Mouse (Mus musculus) cerebellum, adult 11 months (tissue): Measurements from ENCODE around the gene Sval2.

ENCODE experiments used
- DNase-seq: peaks from one replicate; pipeline ENCODE4 v3.0.0; 2022

Gene Sval2

GRCm38 (mm10) chr6:41852689-41853088, at the start of gene Sval2:
Sval2 (plus strand) TSS chr6:41852989.
- DNase-seq = no peak

GRCm38 (mm10) chr6:41824086-41824485, 28.7 kb upstream of the Sval2 start:
- no peak for DNase-seq

- DNase-seq = no peak
These were observed 23.3 kb upstream of the Sval2 start for GRCm38 (mm10) chr6:41829516-41829915.

GRCm38 (mm10) chr6:41847235-41847634, 5.6 kb upstream of the Sval2 start, which contains the start of gene Pip:
Pip (plus strand) TSS chr6:41847535.
- DNase-seq = no peak

- DNase-seq = no peak
These were observed 11.2 kb downstream of the Sval2 start for GRCm38 (mm10) chr6:41864038-41864437.

GRCm38 (mm10) chr6:41911625-41912024, 58.8 kb downstream of the Sval2 start:
- no peak for DNase-seq
